Mouse (Mus musculus): ENCODE measurements at regions not wholly inside any gene's neighbourhood (a gene's known extent, or its start where the extent isn't known, plus 50 kb on each side); places are given as distances from the start of the nearest gene placed in this dataset.
A peak's percentile ranks its signal among the peaks of the same experiment; 100 is the strongest.

- Histone ChIP-seq H3K4me3 (0 out of 2 replicates have a peak overlapping the region, but pooled peaks have one; percentile 6), H3K27ac (peak overlapping the region; percentile 33; the same call in 1 of the 2 replicates)
- DNase-seq (ENCODE audit: low spot score in 2 of 2) = peak in 1 of 2 experiments; percentile 14
These were observed 57.2 kb upstream of the Kcna3 start for GRCm38 (mm10) chr3:106978728-106979127.

DNA sequence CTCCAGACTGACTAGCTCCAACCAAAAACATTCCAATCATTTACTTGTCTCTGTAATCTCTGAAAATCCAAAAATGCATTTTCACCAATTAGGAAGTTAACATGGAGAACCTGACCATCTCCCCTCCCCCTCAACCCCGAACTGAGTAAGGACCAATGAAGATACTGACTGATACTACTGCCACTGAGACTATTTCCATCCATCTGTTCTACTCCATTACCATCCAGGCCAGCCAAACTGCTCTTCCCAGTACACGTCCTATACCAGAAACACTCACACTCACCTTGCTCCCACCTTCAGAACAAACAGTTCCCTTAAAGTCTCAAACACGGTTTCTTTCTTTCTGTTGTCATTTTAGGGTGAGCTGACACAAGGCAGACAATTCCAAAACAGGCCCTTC, 55.1 kb upstream of the Kcna3 start:
- H3K4me3 ChIP-seq = no peak overlapping the region
- DNase-seq (ENCODE audit: low spot score in 2 of 2) = no peak
- no peak overlapping the region for H3K27ac ChIP-seq
- TF ChIP-seq CTCF (conservative IDR thresholded peaks at IDR 0.05) = no peak

More at GRCm38 (mm10) chr3:106978728-106979127, 57.2 kb upstream of the Kcna3 start:
- peak; percentile 51 for TF ChIP-seq CTCF (conservative IDR thresholded peaks at IDR 0.05)

DNA sequence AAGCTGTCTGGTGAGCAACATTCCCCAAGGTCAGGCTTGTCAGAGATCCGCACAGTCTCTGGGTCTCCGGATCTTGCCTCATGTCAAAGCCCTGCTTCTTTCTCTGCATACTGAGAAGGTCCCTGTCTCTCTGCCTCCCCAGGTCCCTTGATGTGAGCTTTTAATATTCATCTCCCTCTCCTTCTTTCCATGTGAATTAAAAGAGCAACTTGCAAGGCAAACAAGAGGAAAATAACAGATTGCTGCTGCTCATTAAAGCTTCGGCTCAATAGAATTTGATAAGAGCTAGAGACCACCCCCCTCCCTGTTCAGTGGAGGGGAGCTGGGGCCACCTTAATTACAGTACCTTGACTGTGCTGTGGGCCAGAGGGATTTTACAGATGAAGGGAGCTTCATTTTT, 54.6 kb upstream of the Kcna3 start:
- Histone ChIP-seq H3K27ac (no peak overlapping the region), H3K4me3 (no peak overlapping the region)
- no peak for DNase-seq (ENCODE audit: low spot score in 2 of 2)
- TF ChIP-seq CTCF (conservative IDR thresholded peaks at IDR 0.05) = no peak

GRCm38 (mm10) chr3:106984231-106984630, 51.7 kb upstream of the Kcna3 start:
- Histone ChIP-seq H3K4me3 (no peak overlapping the region), H3K27ac (no peak overlapping the region)
- TF ChIP-seq CTCF (conservative IDR thresholded peaks at IDR 0.05) = no peak
- no peak for DNase-seq (ENCODE audit: low spot score in 2 of 2)
